Mouse (Mus musculus) right cerebral cortex, adult 2 months (tissue): ENCODE results near the gene Nipal4.
A peak's percentile ranks its signal among the peaks of the same experiment; 100 is the strongest.
"Not testable (repeated sequence)": the region's sequence is repeated elsewhere in the genome, so short reads cannot be mapped to it uniquely, and the experiment has no call there.

Source experiments
- DNase-seq, 2 experiments: peaks; one replicate each; pipeline ENCODE4 v3.0.0; 2021 to 2022; ENCODE audit warnings: low spot score in 2 of 2

Nipal4 gene

DNA sequence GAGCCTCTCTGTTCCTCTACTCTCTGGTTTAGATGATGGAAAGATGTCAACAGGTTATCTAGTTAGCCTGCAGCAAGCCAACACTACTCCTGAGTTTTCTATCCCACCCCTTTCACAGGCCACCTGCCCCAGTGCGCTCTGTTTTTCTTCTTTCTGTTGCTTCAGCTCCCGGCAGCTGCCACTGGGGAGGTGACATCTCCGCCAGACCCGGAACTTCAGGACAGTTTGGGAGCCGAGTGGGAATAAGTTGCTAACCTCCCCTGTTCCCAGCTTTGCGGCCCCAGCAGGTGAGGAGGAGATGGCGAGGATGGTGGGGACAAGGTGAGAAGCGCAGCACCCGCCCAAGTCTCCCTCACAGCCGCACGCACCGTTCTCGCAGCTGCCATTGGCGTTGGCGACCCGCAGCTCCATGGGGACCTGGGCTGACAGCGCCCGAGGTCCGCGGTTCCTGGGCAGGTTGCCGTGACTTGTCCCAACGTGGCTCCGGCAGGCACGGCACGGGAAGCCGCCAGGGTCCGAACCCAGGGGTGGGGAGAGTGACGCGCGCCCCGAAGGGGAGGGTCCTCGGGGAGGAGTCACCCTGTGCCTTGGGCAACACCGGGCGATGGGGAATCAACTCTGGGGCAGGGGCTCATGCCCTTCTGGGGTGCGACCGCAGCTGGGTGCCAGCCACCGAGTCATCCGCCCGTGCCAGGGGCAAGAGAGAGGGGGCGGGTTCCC lies at the start of gene Nipal4:
Gene Nipal4, minus strand, starts transcription at position 643 of the 720 bp plus-strand sequence.
- no peak for DNase-seq

DNA sequence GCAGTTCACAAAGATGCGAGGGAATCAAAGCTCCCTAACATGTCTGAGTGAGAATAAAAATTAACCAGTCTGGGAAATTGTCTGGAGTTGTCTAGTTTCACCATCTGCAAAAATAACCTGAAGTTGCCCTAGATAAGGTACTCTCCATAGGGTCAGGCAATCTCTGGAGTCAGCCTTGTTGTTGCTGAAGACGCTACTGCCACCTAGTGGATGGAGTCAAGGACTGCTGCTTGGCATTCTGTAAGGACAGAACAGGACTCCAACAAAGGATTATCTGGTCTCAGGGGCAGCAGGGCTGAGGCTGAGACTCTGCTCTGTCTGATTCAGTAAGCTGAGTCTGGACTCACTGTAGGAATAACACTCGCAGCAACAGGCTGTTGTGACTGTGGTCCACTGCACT lies 49.0 kb upstream of the Nipal4 start:
- peak; percentile 70 to 72 for DNase-seq

- no peak for DNase-seq
Observed at GRCm38 (mm10) chr11:46214368-46215230, 48.3 kb upstream of the Nipal4 start.

DNA sequence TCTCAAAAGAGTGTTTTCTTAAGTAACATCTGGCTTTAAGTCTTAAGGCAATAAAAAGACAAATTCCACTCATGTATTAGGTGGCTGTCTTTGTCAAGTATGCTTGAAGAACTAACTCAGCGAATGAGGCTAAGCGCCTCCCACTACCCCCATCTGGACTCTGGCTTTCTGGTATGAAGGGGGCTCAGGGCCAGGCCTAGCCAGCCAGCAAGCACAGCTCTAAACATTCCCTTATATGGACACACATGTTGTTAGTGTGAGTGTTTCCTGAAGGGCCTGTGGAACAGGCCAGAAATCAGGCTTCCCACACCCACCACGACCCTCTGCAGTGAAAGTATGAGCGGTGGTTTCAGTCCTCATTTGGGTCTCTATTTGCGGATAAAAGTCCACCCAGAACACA lies 47.5 kb upstream of the Nipal4 start:
- no peak for DNase-seq

GRCm38 (mm10) chr11:46211858-46212257 lies 45.5 kb upstream of the Nipal4 start:
- no peak for DNase-seq

DNA sequence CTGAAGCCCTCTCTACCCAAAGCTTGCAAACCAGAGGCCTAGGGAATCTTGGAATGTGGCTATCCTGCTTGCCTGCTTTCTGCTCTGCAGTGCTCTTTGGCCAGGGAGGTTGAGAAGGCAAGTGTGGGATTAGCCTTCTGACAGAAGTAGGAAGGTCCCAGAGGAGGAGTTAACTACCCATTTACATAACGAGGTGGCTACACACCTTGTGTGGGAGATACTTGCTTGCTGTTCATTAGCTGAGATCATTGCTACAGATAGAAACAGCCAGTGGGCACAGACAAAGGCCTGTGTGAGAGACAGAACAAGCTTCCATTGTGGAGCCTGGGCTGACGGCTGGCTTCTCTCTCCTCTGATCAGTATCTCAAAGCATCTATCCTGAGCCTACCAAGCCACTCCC lies 43.6 kb upstream of the Nipal4 start:
- no peak for DNase-seq

DNA sequence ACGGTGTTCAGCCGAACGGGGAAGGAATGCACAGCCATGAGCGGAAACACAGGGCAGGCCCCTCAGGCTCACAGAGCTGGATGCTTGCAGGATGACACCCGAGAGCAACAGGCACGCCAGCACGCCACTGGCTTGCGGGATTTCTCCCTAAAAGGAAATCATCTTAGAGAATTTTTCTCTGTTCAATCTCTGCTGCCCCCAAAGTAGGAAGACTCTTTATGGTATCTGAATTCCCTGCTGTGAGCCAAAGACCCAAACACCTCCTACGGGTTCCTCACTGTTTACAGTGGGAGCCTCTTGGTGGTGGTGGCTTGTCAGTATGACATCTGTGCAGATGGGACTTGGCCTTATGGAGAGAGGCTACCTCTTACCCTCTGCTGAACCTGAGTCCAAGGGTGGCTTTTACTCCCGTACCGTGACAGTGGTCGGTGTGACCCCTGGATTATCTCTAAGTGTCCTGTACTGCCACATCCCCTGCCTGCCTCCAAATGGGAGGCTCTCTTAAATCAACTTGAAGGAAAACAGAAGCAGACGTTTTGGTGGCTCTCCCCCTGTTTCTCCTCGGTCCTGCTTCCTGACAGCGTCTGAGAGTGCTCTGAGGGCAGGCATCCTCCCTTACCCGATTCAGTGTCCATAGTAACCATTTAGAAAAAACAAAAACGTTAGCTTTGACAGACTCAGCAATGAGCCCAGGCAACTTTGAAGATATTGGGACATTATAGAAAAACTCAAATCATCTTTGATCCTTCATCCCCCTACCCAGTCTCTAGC lies 39.5 kb upstream of the Nipal4 start:
- DNase-seq = no peak

DNA sequence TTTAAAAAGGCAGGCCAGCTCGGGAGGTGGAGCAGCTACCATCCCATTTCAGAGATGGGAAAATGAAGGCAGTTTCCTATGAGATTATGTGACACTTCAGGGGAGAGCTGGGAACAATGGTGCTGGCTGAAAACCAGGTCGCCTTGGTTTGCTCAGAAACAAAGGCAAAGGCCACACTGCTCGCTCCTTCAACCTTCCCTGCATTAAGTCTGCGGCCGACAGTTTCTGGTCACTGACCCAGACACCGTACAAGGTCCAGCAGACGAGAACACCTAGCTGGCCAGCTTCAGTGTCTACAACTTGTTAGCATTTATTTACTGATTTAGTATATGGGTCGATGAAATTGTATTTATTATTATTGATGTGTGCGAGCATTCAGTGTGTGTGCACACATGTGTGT lies 38.5 kb upstream of the Nipal4 start:
- DNase-seq = no peak

GRCm38 (mm10) chr11:46202547-46202887 lies 36.2 kb upstream of the Nipal4 start:
- no peak for DNase-seq

DNA sequence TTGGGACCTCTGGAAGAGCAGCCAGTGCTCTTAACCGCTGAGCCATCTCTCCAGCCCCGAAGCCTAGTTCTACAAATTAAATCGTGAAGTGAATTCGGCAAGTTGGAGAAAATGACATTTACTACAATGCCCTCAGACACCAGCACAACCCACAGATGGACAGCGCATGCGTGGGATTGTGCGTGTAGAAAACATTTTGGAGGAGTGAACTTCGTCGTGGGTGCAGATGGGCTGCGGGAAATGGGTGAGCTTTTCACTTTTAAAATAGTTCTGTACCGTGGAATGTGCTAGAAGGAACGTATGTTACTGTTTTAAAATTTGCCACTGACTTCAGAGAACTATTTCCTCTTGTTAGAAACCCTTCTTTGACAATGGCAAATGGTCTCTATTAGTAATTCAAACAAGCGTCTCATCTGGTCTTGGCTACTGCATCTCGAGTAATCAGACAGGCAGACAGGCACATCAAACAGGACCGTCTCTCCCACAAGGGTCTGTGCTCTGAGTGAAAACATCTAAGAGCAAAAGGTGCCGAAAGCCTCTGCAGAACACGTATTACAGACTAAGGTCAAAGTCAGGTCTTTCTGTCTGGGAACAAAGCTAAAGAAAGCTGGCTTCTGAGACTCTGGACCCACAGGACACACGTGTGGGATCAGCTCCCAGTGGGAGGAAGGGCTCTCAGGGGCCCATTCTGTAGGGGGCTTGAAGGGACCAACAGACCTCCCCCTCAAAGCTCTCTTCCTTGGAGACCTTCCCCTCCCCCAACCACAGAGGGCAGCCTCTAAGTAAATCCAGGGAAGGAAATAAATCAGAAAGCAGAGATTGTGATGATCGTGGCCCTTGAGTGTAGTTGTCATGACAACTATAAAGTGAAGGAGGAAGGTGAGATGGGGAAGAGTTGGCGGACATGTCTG lies 35.6 kb upstream of the Nipal4 start:
- peak; percentile 75 to 80 for DNase-seq

DNA sequence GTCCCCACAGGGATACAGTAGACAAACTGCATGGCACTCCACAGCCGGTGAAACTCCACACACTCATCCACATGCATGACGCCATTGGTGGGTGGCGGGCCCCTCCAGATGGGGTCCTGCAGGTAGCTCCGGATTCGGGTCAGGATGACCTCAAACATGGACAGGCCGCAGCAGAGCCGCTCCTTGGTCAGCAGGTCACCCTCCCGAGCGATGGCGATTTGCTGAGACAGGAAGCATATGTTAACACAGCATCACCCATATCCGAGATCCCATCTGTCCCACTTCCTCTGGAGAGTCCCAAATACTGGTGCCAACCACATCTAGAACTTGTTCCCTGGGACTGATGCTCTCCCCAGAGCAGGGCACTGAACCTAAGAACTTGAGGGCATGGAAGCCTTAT lies 34.4 kb upstream of the Nipal4 start:
- DNase-seq = no peak

- DNase-seq = no peak
Observed at GRCm38 (mm10) chr11:46194175-46194574, 27.9 kb upstream of the Nipal4 start.

GRCm38 (mm10) chr11:46188283-46188682 lies 22.0 kb upstream of the Nipal4 start:
- no peak for DNase-seq

- DNase-seq = peak; percentile 59 to 70
Observed at GRCm38 (mm10) chr11:46185486-46185885, 19.2 kb upstream of the Nipal4 start.

DNA sequence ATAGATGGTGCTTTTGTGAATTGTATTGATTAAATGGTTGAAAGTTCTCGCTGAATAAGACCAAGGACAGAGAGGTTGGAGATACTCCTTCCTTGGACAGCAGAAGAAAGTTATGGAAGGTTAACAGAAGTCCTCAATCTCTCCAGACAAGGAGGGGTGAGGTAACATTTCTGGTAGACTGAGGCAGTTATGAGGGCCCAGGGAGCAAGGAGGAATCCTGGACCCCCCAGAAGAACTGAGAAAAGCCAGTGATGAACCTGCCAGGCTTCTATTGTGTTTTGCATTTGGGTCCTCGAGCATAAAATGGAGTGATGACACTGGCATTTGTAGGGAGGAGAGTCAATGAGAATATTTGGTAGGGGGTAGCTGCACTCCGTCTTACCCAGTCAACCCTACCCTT lies 18.6 kb upstream of the Nipal4 start:
- no peak for DNase-seq

- not testable (repeated sequence) for DNase-seq
Observed at GRCm38 (mm10) chr11:46182031-46182430, 15.7 kb upstream of the Nipal4 start.

DNA sequence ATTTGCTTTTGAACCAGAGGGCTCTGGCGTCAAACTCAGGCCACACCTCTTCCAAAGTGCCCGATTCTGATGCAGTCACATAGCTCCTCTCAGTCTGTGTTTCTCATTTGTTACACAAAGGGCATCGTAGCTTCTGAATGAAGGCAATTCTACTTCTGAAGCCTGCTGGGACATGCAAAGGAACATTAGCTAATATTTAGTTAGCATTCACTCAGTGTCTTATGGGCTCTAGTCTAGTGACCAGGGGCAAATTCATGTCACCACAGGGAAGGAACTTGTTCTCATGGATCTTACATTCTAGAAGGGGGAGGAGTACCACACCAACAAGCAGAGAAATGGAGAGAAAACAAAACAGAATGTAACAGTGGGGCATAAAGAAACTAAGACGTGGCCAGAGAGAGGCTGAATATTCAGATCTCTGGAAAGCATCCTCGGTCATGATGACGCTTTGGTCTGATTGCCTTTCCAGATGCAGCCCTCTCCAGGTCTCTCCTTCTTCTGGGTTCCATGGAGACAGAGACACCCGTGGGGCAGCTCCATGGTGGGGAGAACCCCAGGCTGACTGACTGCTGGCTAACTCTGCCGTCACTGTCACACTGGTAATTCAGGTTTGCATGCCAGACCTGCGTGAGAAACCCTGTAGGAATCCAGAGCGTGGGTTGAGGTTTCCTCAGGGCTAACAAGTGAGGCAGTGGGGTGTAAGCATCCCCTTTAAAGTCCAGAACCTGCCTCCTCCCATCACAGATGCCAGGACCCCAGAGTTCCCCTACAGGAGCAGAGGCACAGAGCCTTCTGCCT lies 11.1 kb upstream of the Nipal4 start:
- DNase-seq = no peak

DNA sequence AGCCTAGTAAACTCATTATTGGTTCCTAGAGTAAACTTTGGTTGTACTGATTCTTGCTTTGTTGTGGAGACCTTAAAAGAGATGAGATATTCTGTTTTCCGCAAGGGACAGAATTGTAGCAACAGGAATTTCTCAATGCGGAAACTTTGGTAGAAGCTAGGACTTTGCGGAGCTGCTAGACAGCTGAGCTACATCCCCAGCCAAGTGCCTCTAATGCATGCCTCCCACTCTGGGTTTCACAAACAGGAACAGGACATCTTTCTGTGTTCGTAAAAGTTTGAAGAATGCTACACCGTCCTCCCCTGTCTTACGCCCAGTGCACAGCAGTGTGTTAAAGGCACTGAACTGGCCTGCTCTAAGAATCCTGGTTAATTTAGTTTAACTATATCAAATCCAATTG lies 9.8 kb upstream of the Nipal4 start:
- no peak for DNase-seq

- no peak for DNase-seq
Observed at GRCm38 (mm10) chr11:46172128-46172527, 5.8 kb upstream of the Nipal4 start.

DNA sequence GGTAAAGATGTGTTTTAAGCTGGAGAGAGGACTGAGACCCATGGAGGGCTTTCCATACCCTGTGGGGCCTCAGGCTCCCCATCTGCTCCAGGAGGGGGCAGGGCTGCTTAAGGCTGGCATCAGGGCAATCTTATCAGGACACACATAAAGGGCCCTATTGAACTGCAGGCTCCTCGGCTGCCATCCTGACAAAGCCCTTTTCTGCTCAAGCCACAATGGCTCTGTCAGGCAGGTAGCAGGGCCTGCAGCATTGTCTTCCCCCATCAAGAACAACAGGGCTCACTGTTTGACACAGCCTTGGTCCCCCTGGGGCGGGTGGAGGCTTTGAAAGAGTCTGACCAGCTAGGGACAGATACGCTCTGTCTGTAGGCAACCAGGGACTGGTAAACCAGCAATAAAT lies 3.6 kb upstream of the Nipal4 start:
- no peak for DNase-seq

DNA sequence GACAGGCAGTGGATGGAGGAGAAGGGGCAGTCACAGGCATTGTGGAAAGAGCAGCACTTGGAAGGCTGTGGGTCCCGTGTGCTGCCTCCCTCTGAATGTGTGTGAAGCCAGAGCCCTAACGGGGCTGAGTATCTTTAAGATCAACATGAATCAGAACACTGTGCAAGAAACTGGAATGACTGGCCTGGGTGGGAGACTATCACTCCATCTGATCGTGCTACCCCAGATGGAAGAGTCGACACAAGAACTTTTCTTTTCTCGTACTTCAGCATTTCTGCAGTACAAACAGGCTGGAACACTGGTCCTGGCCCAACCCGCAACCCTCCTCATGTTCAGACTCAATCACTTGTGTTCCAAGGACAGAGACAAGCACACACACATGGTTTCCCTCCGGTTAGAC lies 2.2 kb upstream of the Nipal4 start:
- DNase-seq = no peak
